Mouse (Mus musculus): ENCODE results near the gene Hephl1. TPM values are rescaled to one million over a fixed set of nuclear protein-coding genes. Genes with fewer than 3 reads are reported as not detected.
A peak's percentile ranks its signal among the peaks of the same experiment; 100 is the strongest.

The Hephl1 gene
- total and polyA plus RNA-seq, 3 experiments, result not detected

GRCm38 (mm10) chr9:15033568-15034160 is 78.2 kb downstream of the Hephl1 start:
- Histone ChIP-seq H3K36me3 (ENCODE audit: control insufficient read depth in 1 of 2, insufficient read depth in 2 of 2, low read length in 2 of 2) (no peaks in the 10 kb centered on the region), H3K79me2 (ENCODE audit: control insufficient read depth, insufficient read depth, low read length, poor library complexity) (no peaks in the 10 kb centered on the region), H3K27ac (ENCODE audit: control insufficient read depth, low read depth, low read length) (no peak overlapping the region), H3K4me3 (ENCODE audit: control insufficient read depth in 1 of 2, insufficient read depth in 1 of 2, low read depth in 2 of 2, low read length in 2 of 2) (no peak overlapping the region), H3K9ac (ENCODE audit: control insufficient read depth, low read depth, low read length, poor library complexity, severe bottlenecking) (no peak overlapping the region), H3K4me1 (ENCODE audit: control insufficient read depth in 1 of 2, insufficient read depth in 2 of 2, low read length in 2 of 2) (no peaks in the 10 kb centered on the region), H3K9me3 (replicated peaks; ENCODE audit: insufficient read depth, low read length) (no peaks in the 10 kb centered on the region), H3K27me3 (ENCODE audit: control insufficient read depth in 1 of 2, insufficient read depth in 2 of 2, low read length in 2 of 2) (no peaks in the 10 kb centered on the region)
- peak; percentile 66 for DNase-seq (ENCODE audit: low read depth, low spot score)
- TF ChIP-seq ZC3H11A (IDR thresholded peaks at IDR 0.05; ENCODE audit: low read depth, low read length), result peak; percentile 47
- TF ChIP-seq CTCF (IDR thresholded peaks at IDR 0.05 in 2 of 3, conservative IDR thresholded peaks at IDR 0.05 in 1 of 3; ENCODE audit: control insufficient read depth in 1 of 3, insufficient read depth in 1 of 3, low read depth in 2 of 3, low read length in 3 of 3, poor library complexity in 1 of 3, severe bottlenecking in 1 of 3), result peak; percentile 64 to 90 (median 88)
- peak; percentile 95 for TF ChIP-seq SMC3 (IDR thresholded peaks at IDR 0.05; ENCODE audit: low read depth, low read length)
- no peak for TF ChIP-seq TBP (IDR thresholded peaks at IDR 0.05; ENCODE audit: low read depth, low read length)
- no peak for TF ChIP-seq CHD1 (IDR thresholded peaks at IDR 0.05; ENCODE audit: low read depth, low read length)
- no peak for TF ChIP-seq POLR2AphosphoS5 (IDR thresholded peaks at IDR 0.05; ENCODE audit: borderline replicate concordance, low read depth, low read length)
- TF ChIP-seq GATA1 (IDR thresholded peaks at IDR 0.05; ENCODE audit: low read depth, low read length), result 0 out of 2 replicates have a peak, but pooled peaks have one; percentile 13
- TF ChIP-seq RAD21 (IDR thresholded peaks at IDR 0.05; ENCODE audit: low read depth, low read length), result peak; percentile 62
- TF ChIP-seq USF2 (IDR thresholded peaks at IDR 0.05; ENCODE audit: borderline replicate concordance in 1 of 2, insufficient read depth in 1 of 2, low read depth in 1 of 2, low read length in 2 of 2), result no peak
- peak; percentile 78 for TF ChIP-seq BHLHE40 (IDR thresholded peaks at IDR 0.05; ENCODE audit: borderline replicate concordance, low read depth, low read length)
- 0 out of 2 replicates have a peak, but pooled peaks have one; percentile 20 for TF ChIP-seq MAX (IDR thresholded peaks at IDR 0.05; ENCODE audit: low read length)
- TF ChIP-seq MAFK (IDR thresholded peaks at IDR 0.05; ENCODE audit: borderline replicate concordance, low read depth, low read length), result no peak
- TF ChIP-seq SIN3A (IDR thresholded peaks at IDR 0.05; ENCODE audit: low read length), result no peak
- peak; percentile 91 for TF ChIP-seq ZNF384 (IDR thresholded peaks at IDR 0.05; ENCODE audit: low read depth, low read length)

DNA sequence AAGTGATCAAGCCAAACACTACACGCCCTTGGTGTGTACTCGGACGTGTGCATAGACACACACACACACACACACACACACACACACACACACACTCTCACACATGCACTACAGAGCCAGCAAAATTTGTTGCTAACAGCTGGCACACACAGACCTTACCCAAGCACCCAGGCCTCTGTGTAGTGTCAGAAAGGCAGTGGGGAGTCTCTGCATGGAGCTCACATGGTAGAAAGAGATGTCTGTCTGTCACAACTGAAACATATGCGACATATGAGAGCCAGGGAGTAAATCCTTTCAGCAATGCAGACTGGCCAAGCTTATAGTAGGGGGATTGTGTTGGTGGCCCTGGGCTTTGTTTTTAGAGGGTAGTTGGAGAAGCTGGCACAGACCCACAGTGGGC is 79.1 kb downstream of the Hephl1 start:
- Histone ChIP-seq H3K4me1 (ENCODE audit: control insufficient read depth in 1 of 2, insufficient read depth in 2 of 2, low read length in 2 of 2) (no peaks in the 10 kb centered on the region), H3K4me3 (ENCODE audit: control insufficient read depth in 1 of 2, insufficient read depth in 1 of 2, low read depth in 2 of 2, low read length in 2 of 2) (no peak overlapping the region), H3K27me3 (ENCODE audit: control insufficient read depth in 1 of 2, insufficient read depth in 2 of 2, low read length in 2 of 2) (no peaks in the 10 kb centered on the region), H3K9me3 (replicated peaks; ENCODE audit: insufficient read depth, low read length) (no peaks in the 10 kb centered on the region), H3K9ac (ENCODE audit: control insufficient read depth, low read depth, low read length, poor library complexity, severe bottlenecking) (no peak overlapping the region), H3K36me3 (ENCODE audit: control insufficient read depth in 1 of 2, insufficient read depth in 2 of 2, low read length in 2 of 2) (no peaks in the 10 kb centered on the region), H3K79me2 (ENCODE audit: control insufficient read depth, insufficient read depth, low read length, poor library complexity) (no peaks in the 10 kb centered on the region), H3K27ac (ENCODE audit: control insufficient read depth, low read depth, low read length) (no peak overlapping the region)
- DNase-seq (ENCODE audit: low read depth, low spot score), result no peak
- TF ChIP-seq MYC (IDR thresholded peaks at IDR 0.05; ENCODE audit: low read depth, low read length) (no peak), ZNF384 (IDR thresholded peaks at IDR 0.05; ENCODE audit: low read depth, low read length) (no peak), BHLHE40 (IDR thresholded peaks at IDR 0.05; ENCODE audit: borderline replicate concordance, low read depth, low read length) (no peak), HCFC1 (IDR thresholded peaks at IDR 0.05; ENCODE audit: low read depth, low read length) (no peak)

All from MEL (cell line).